Mouse (Mus musculus) C2C12 (cell line): ENCODE data around the gene Npat. TPM values are rescaled to one million over a fixed set of nuclear protein-coding genes. Genes with fewer than 3 reads are reported as not detected.

Source experiments
- H3K27me3 ChIP-seq: one replicate; pipeline ENCODE4 v1.6.1; 2011; ENCODE audit not compliant: control insufficient read depth, insufficient read depth, insufficient read length
- H3K36me3 ChIP-seq: one replicate; pipeline ENCODE4 v1.6.1; 2011; ENCODE audit not compliant: control insufficient read depth, insufficient read depth
- H3K4me3 ChIP-seq: one replicate; pipeline ENCODE4 v1.5.1; 2011; ENCODE audit warnings: mild to moderate bottlenecking, control low read depth; ENCODE audit not compliant: poor library complexity, insufficient read depth, severe bottlenecking
- H3K79me2 ChIP-seq: one replicate; pipeline ENCODE4 v1.6.1; 2011; ENCODE audit not compliant: control insufficient read depth, insufficient read depth
- H3K79me3 ChIP-seq: one replicate; pipeline ENCODE4 v1.6.1; 2011; ENCODE audit warnings: low read depth, control low read depth
- H3ac ChIP-seq: one replicate; pipeline ENCODE3; 2011; ENCODE audit warnings: low read depth; ENCODE audit not compliant: control insufficient read depth, insufficient read length
- CEBPB ChIP-seq: IDR thresholded peaks from one replicate; pipeline ENCODE4 v1.6.1; 2011; ENCODE audit warnings: low read depth, mild to moderate bottlenecking, control low read depth, moderate library complexity
- CTCF ChIP-seq: IDR thresholded peaks from one replicate; pipeline ENCODE4 v1.5.1; 2011; ENCODE audit not compliant: control insufficient read depth, insufficient read depth, insufficient read length
- FOSL1 ChIP-seq: IDR thresholded peaks from one replicate; pipeline ENCODE4 v1.8.0; 2011; ENCODE audit warnings: mild to moderate bottlenecking, low read length; ENCODE audit not compliant: poor library complexity, insufficient read depth, severe bottlenecking
- MAX ChIP-seq: IDR thresholded peaks from one replicate; pipeline ENCODE4 v1.6.1; 2011; ENCODE audit warnings: mild to moderate bottlenecking, control low read depth
- MYOD1 ChIP-seq: IDR thresholded peaks from one replicate; pipeline ENCODE4 v1.6.1; 2011; ENCODE audit warnings: low read depth; ENCODE audit not compliant: control insufficient read depth, insufficient read length
- MYOG ChIP-seq: IDR thresholded peaks from one replicate; pipeline ENCODE4 v1.6.1; 2011; ENCODE audit not compliant: control insufficient read depth, insufficient read length; ENCODE audit errors: extremely low read depth
- USF1 ChIP-seq: IDR thresholded peaks from one replicate; pipeline ENCODE4 v1.6.1; 2011; ENCODE audit warnings: low read depth, mild to moderate bottlenecking, control low read depth, moderate library complexity
- polyA plus RNA-seq: library from polyadenylated mRNA; unstranded; fragments of >200 nt; fragmentation: generic; extraction: Trizol; gene quantifications from one replicate; pipeline ENCODE4 v1.2.1, GENCODE M21; 2012; ENCODE audit warnings: missing spikeins

Gene Npat
- polyA plus RNA-seq, 1 experiment: 3.0 TPM

- TF ChIP-seq FOSL1 (no peak), MYOG (no peak), MAX (no peak), MYOD1 (no peak), CTCF (no peak), CEBPB (no peak), USF1 (no peak)
- Histone ChIP-seq H3ac (no peak overlapping the region), H3K4me3 (no peak overlapping the region), H3K27me3 (no peaks in the 10 kb centered on the region), H3K36me3 (peaks cover 58% of the 10 kb centered on the region), H3K79me3 (no peaks in the 10 kb centered on the region), H3K79me2 (no peaks in the 10 kb centered on the region)
Measured at GRCm38 (mm10) chr9:53581870-53582269, 45.0 kb downstream of the Npat start.

GRCm38 (mm10) chr9:53594764-53595163 is 57.9 kb downstream of the Npat start:
- TF ChIP-seq MYOG (no peak), CTCF (peak; percentile 68)
- Histone ChIP-seq H3K36me3 (peaks cover 20% of the 10 kb centered on the region), H3ac (no peak overlapping the region), H3K4me3 (no peak overlapping the region), H3K27me3 (no peaks in the 10 kb centered on the region), H3K79me3 (no peaks in the 10 kb centered on the region), H3K79me2 (peaks cover 6% of the 10 kb centered on the region)

DNA sequence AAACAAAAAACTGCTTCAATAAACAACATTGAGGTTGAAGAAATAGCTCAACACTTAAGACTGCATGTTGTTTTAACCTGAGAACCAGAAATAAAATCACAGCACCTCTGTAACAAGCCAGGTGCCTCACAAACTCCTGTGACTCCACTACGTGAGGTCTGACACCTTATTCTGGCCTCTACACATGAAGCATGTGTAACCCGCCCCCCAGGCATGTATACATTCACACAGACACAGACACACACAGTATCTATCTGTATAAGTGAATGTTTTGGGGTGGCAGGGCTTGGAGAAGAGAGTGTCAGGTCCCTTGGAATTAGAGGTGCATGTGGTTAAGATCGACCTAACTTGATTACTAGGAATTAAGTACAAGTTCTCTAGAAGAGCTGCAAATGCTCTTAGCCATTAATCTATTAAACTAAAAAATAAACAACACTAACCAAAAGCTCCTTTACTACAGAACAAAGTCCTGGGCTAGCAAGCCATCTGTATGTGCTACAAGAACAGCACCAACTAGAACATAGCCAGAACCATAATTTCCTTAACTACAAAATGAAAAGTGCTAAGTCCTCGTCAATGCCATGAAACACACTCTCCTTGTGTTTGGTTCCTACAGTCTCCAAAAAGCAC is 60.2 kb downstream of the Npat start:
- no peak for TF ChIP-seq MYOG
- TF ChIP-seq MYOD1: no peak
- no peak for TF ChIP-seq CEBPB
- TF ChIP-seq FOSL1: no peak
- no peak for TF ChIP-seq MAX
- Histone ChIP-seq H3K36me3 (peaks cover 10% of the 10 kb centered on the region), H3ac (no peak overlapping the region), H3K27me3 (no peaks in the 10 kb centered on the region), H3K79me3 (peaks cover 7% of the 10 kb centered on the region), H3K79me2 (peaks cover 17% of the 10 kb centered on the region), H3K4me3 (no peak overlapping the region)

DNA sequence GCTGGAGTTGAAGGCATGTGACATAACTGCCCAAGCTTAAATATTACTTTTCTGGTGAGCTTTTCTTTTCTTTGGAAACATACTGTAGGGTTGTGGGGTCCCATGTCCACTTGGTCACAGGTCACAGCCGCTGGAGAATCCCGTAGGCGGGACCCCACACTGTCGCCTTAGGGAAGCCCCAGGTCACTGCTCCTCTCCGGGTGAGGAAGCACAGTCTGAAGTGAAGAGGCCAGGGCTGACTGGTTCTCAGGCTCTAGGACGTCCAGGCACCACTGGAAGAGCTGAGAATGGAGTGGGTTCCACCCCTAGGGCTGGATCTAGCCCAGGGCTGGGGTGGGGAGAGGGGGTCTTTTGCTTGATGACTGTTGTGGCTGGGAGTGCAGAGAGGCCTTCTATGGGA is 61.8 kb downstream of the Npat start:
- H3K79me2 ChIP-seq: peaks cover 23% of the 10 kb centered on the region
- TF ChIP-seq FOSL1: no peak
- no peak for TF ChIP-seq MYOG
- no peak for TF ChIP-seq USF1
- no peak for TF ChIP-seq CTCF
- no peak for TF ChIP-seq CEBPB
- TF ChIP-seq MAX: no peak
- no peak for TF ChIP-seq MYOD1
- no peak overlapping the region for H3K4me3 ChIP-seq

DNA sequence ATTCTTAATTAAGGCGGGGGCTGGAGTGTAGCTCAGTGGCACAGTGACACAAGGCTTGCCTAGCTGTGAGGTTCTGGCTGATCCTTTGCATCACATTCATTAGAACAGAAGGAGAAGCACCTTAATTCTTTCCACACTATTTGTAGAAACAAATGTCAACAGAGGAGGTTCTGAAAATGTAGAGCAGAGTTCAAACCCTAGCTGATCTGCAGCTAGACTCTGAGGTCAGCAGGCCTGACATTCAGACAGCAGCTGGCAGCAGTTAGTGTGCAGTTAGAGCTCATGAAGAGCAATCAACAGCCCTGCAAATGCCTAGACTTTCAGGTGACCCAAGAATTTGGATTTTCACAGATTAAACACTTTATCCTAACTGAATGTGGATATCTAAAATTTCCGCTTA is 64.7 kb downstream of the Npat start:
- H3K79me3 ChIP-seq: peaks cover 9% of the 10 kb centered on the region
- no peak overlapping the region for H3K4me3 ChIP-seq
- no peaks in the 10 kb centered on the region for H3K27me3 ChIP-seq
- no peaks in the 10 kb centered on the region for H3K36me3 ChIP-seq
- no peak for TF ChIP-seq FOSL1
- TF ChIP-seq MYOG: no peak
- no peak for TF ChIP-seq USF1
- no peak for TF ChIP-seq CEBPB
- no peak for TF ChIP-seq MYOD1
- TF ChIP-seq MAX: no peak
- H3ac ChIP-seq: no peak overlapping the region
- H3K79me2 ChIP-seq: peaks cover 51% of the 10 kb centered on the region

More for the DNA sequence above, 61.8 kb downstream of the Npat start:
- peaks cover 7% of the 10 kb centered on the region for H3K79me3 ChIP-seq
- no peaks in the 10 kb centered on the region for H3K27me3 ChIP-seq
- peaks cover 4% of the 10 kb centered on the region for H3K36me3 ChIP-seq
- no peak overlapping the region for H3ac ChIP-seq

DNA sequence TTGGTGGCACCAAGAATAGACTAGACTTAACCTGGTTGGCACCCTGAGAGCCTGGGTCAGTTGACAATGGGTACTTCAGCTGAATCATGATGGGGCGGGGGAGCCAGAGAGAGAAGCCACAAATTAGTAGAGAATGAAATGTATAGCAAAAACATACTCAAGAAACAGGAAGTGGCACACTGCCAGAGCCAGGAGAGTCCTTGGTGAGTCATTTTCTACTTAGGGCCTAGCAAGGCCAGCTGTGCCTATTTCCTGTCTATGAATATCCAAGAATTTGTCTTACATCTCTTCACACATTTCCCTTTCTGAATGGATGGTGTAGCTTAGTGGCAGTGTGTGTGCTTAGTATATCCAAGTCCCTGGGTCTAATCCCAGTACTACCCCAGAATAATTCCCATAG is 66.5 kb downstream of the Npat start:
- Histone ChIP-seq H3K4me3 (no peak overlapping the region), H3K36me3 (no peaks in the 10 kb centered on the region), H3K79me2 (peaks cover 57% of the 10 kb centered on the region), H3K27me3 (no peaks in the 10 kb centered on the region), H3K79me3 (peaks cover 18% of the 10 kb centered on the region), H3ac (no peak overlapping the region)
- no peak for TF ChIP-seq CEBPB
- TF ChIP-seq MYOD1: no peak
- no peak for TF ChIP-seq FOSL1
- TF ChIP-seq MYOG: no peak
- TF ChIP-seq MAX: no peak
- TF ChIP-seq CTCF: no peak
- TF ChIP-seq USF1: no peak
